Mouse (Mus musculus): Measurements from ENCODE around the gene Rbm25. TPM values are rescaled to one million over a fixed set of nuclear protein-coding genes. Genes with fewer than 3 reads are reported as not detected.

The Rbm25 gene
- total RNA-seq, 4 experiments from 2014 or later, result 38.8 to 51.6 (median 44.8) TPM

GRCm38 (mm10) chr12:83650346-83650745, 19.3 kb downstream of the Rbm25 start:
- no peak for DNase-seq (ENCODE audit: low spot score)

GRCm38 (mm10) chr12:83651414-83651813, 20.4 kb downstream of the Rbm25 start:
- no peak for DNase-seq (ENCODE audit: low spot score)

- DNase-seq (ENCODE audit: low spot score), result no peak
Measured at GRCm38 (mm10) chr12:83685466-83685865, 54.4 kb downstream of the Rbm25 start.

GRCm38 (mm10) chr12:83686575-83687350, 55.7 kb downstream of the Rbm25 start:
- DNase-seq (ENCODE audit: low spot score), result no peak

GRCm38 (mm10) chr12:83687934-83688315, 56.9 kb downstream of the Rbm25 start, which contains the start of gene Psen1:
Gene Psen1 (plus strand): TSS chr12:83688152.
- peak; percentile 93 for DNase-seq (ENCODE audit: low spot score)

GRCm38 (mm10) chr12:83688316-83689086, 57.5 kb downstream of the Rbm25 start:
- peak; percentile 16 for DNase-seq (ENCODE audit: low spot score)

- no peak for DNase-seq (ENCODE audit: low spot score)
Measured at GRCm38 (mm10) chr12:83689087-83689432, 58.0 kb downstream of the Rbm25 start.

- DNase-seq (ENCODE audit: low spot score), result no peak
Measured at GRCm38 (mm10) chr12:83694011-83694410, 63.0 kb downstream of the Rbm25 start.

GRCm38 (mm10) chr12:83694669-83695068, 63.6 kb downstream of the Rbm25 start:
- DNase-seq (ENCODE audit: low spot score), result no peak

- no peak for DNase-seq (ENCODE audit: low spot score)
Measured at GRCm38 (mm10) chr12:83698637-83699036, 67.6 kb downstream of the Rbm25 start.

GRCm38 (mm10) chr12:83701608-83702007, 70.6 kb downstream of the Rbm25 start:
- DNase-seq (ENCODE audit: low spot score), result no peak

GRCm38 (mm10) chr12:83702796-83703195, 71.8 kb downstream of the Rbm25 start:
- no peak for DNase-seq (ENCODE audit: low spot score)

GRCm38 (mm10) chr12:83706951-83707350, 75.9 kb downstream of the Rbm25 start:
- no peak for DNase-seq (ENCODE audit: low spot score)

- no peak for DNase-seq (ENCODE audit: low spot score)
Measured at GRCm38 (mm10) chr12:83708160-83709092, 77.4 kb downstream of the Rbm25 start.

GRCm38 (mm10) chr12:83709934-83710333, 78.9 kb downstream of the Rbm25 start:
- DNase-seq (ENCODE audit: low spot score), result no peak

GRCm38 (mm10) chr12:83713749-83714148, 82.7 kb downstream of the Rbm25 start:
- peak; percentile 76 for DNase-seq (ENCODE audit: low spot score)

- peak; percentile 19 for DNase-seq (ENCODE audit: low spot score)
Measured at GRCm38 (mm10) chr12:83716416-83717184, 85.6 kb downstream of the Rbm25 start.

- no peak for DNase-seq (ENCODE audit: low spot score)
Measured at GRCm38 (mm10) chr12:83719431-83719830, 88.4 kb downstream of the Rbm25 start.

GRCm38 (mm10) chr12:83721281-83721680, 90.2 kb downstream of the Rbm25 start:
- no peak for DNase-seq (ENCODE audit: low spot score)

- no peak for DNase-seq (ENCODE audit: low spot score)
Measured at GRCm38 (mm10) chr12:83723037-83723436, 92.0 kb downstream of the Rbm25 start.
